Mouse (Mus musculus): ENCODE measurements around the gene Iqcd.

GRCm38 (mm10) chr5:120566101-120566500 lies 22.7 kb upstream of the Iqcd start:
- TF ChIP-seq CTCF (IDR thresholded peaks at IDR 0.05; ENCODE audit: borderline replicate concordance, insufficient read depth, low read length) (no peak), POLR2A (IDR thresholded peaks at IDR 0.05; ENCODE audit: low read depth, low read length) (no peak)

Data from embryonic fibroblast, embryonic 13.5 days (primary cell).